Mouse (Mus musculus): Measurements from ENCODE around the gene Cacna1a. TPM values are rescaled to one million over a fixed set of nuclear protein-coding genes. Genes with fewer than 3 reads are reported as not detected.

The Cacna1a gene
- polyA plus RNA-seq, 1 experiment = 74.9 TPM

- TF ChIP-seq GATA1 (IDR thresholded peaks at IDR 0.05; ENCODE audit: low read length) = no peak
These were observed 296.3 kb downstream of the Cacna1a start for GRCm38 (mm10) chr8:84684537-84684936.

GRCm38 (mm10) chr8:84686191-84687002 lies 298.2 kb downstream of the Cacna1a start, which contains the start of gene Trmt1:
TSS of gene Trmt1 (plus strand) at chr8:84686307.
- no peak for TF ChIP-seq GATA1 (IDR thresholded peaks at IDR 0.05; ENCODE audit: low read length)

- TF ChIP-seq GATA1 (IDR thresholded peaks at IDR 0.05; ENCODE audit: low read length) = no peak
These were observed 298.9 kb downstream of the Cacna1a start for GRCm38 (mm10) chr8:84687003-84687704.

- no peak for TF ChIP-seq GATA1 (IDR thresholded peaks at IDR 0.05; ENCODE audit: low read length)
These were observed 299.5 kb downstream of the Cacna1a start, which contains the start of gene Nacc1 for GRCm38 (mm10) chr8:84687705-84688100. TSS of gene Nacc1 (minus strand) at chr8:84687862.

GRCm38 (mm10) chr8:84689091-84689915 lies 301.1 kb downstream of the Cacna1a start:
- TF ChIP-seq GATA1 (IDR thresholded peaks at IDR 0.05; ENCODE audit: low read length) = no peak

Other genes starting within 250 kb of the Cacna1a start
- gene Cc2d1a, start 240.5 kb upstream of the Cacna1a start, polyA plus RNA-seq (2012) = 18.0 and 21.2 TPM in 2 replicates
- gene 4930432K21Rik, start 240.4 kb upstream of the Cacna1a start, polyA plus RNA-seq (2012) = 0.19 and 0.22 TPM in 2 replicates
- gene Nanos3, start 203.2 kb upstream of the Cacna1a start, polyA plus RNA-seq (2012) = not detected in 2 replicates
- 8.9 and 14.2 TPM in 2 replicates for gene Zswim4, start 151.4 kb upstream of the Cacna1a start, polyA plus RNA-seq (2012)
- 251 and 389 TPM in 2 replicates for gene D8Ertd738e, start 138.7 kb upstream of the Cacna1a start, polyA plus RNA-seq (2012)
- 73.1 and 105 TPM in 2 replicates for gene Mri1, start 131.1 kb upstream of the Cacna1a start, polyA plus RNA-seq (2012)
- 7.2 and 14.1 TPM in 2 replicates for gene Ccdc130, start 118.1 kb upstream of the Cacna1a start, polyA plus RNA-seq (2012)